Mouse (Mus musculus): ENCODE measurements around the gene Lpp.

GRCm38 (mm10) chr16:24822918-24823317 is 429.6 kb downstream of the Lpp start:
- TF ChIP-seq POLR2A (IDR thresholded peaks at IDR 0.05; ENCODE audit: borderline replicate concordance, extremely low read depth, low read depth, low read length) = no peak
- no peak for TF ChIP-seq CTCF (IDR thresholded peaks at IDR 0.05; ENCODE audit: insufficient read depth, low read length)

Measured in lung, adult 2 months (tissue).